Mouse (Mus musculus) forebrain, embryonic 12.5 days (tissue): ENCODE measurements around the gene Txnrd1. TPM values are rescaled to one million over a fixed set of nuclear protein-coding genes. Genes with fewer than 3 reads are reported as not detected.

Experiments
- ATAC-seq: fragments of 200-750 bp; cut with Nextera tagmentation; 2 replicates; pipeline ENCODE4 v1.8.0; 2017; ENCODE audit warnings: moderate TSS enrichment; ENCODE audit not compliant: low FRiP score
- H3K27ac ChIP-seq: fragments of 300-500 bp; sonication (generic); 2 replicates; pipeline ENCODE4 v1.5.1; 2016; ENCODE audit warnings: mild to moderate bottlenecking
- H3K27me3 ChIP-seq: fragments of 300-500 bp; sonication (generic); 2 replicates; pipeline ENCODE4 v1.6.1; 2016; ENCODE audit warnings: mild to moderate bottlenecking
- H3K36me3 ChIP-seq: fragments of 300-500 bp; sonication (generic); replicated peaks from 2 replicates; pipeline ENCODE4 v1.6.1; 2016; ENCODE audit warnings: mild to moderate bottlenecking
- H3K4me1 ChIP-seq: fragments of 300-500 bp; sonication (generic); 2 replicates; pipeline ENCODE4 v1.6.1; 2016
- H3K4me2 ChIP-seq: fragments of 300-500 bp; sonication (generic); 2 replicates; pipeline ENCODE4 v1.6.1; 2016; ENCODE audit warnings: mild to moderate bottlenecking, moderate library complexity
- H3K4me3 ChIP-seq: fragments of 300-500 bp; sonication (generic); replicated peaks from 2 replicates; pipeline ENCODE4 v1.5.1; 2016; ENCODE audit warnings: mild to moderate bottlenecking
- H3K9ac ChIP-seq: fragments of 300-500 bp; sonication (generic); 2 replicates; pipeline ENCODE4 v1.6.1; 2016; ENCODE audit warnings: mild to moderate bottlenecking
- H3K9me3 ChIP-seq: fragments of 300-500 bp; sonication (generic); 2 replicates; pipeline ENCODE4 v1.6.1; 2016
- WGBS: fragments of 180-500 bp; shearing (Covaris S2); methylation state at CpG from one replicate; pipeline ENCODE4 v1.1.7; 2016; 5-methylcytosine and 5-hydroxymethylcytosine counted together
- polyA plus RNA-seq: library from polyadenylated mRNA; unstranded; fragments of >200 nt; fragmentation: Nextera tagmentation; extraction: Ambion mirVana; gene quantifications from 2 replicates; pipeline ENCODE4 v1.2.1, GENCODE M21; 2016

Txnrd1 gene
- polyA plus RNA-seq, 1 experiment from 2014 or later: 183 TPM

DNA sequence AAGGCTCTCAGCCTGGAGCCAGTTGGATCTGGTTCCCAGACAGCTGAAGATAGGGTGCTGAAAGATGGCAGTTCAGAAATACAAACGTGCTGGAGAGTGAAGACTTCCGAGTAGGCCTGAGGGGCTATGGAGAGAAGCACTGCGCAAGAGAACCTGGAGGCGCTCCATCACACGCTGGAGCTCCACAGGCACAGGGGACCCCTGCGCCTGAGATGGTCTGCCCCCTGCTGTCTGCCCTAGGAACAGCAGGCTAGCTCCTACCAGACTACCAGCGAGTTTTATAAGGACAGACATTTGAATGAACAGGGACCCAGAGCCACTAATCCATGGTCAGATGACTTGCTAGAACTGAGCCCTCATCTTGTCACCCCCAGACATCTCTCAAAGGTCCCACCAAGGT is 67.7 kb downstream of the Txnrd1 start:
- Histone ChIP-seq H3K9me3 (no peaks in the 10 kb centered on the region), H3K36me3 (peaks cover 21% of the 10 kb centered on the region), H3K4me1 (peaks cover 17% of the 10 kb centered on the region), H3K9ac (no peak overlapping the region), H3K27ac (0 out of 2 replicates have a peak overlapping the region, but pooled peaks have one; percentile 25), H3K4me3 (no peak overlapping the region), H3K27me3 (peaks cover 8% of the 10 kb centered on the region; the same call in 1 of the 2 replicates), H3K4me2 (no peak overlapping the region)
- WGBS: 6% methylated on average over 7 of the region's 7 CpGs
- ATAC-seq: peak; percentile 71; the same call in 1 of the 2 replicates

DNA sequence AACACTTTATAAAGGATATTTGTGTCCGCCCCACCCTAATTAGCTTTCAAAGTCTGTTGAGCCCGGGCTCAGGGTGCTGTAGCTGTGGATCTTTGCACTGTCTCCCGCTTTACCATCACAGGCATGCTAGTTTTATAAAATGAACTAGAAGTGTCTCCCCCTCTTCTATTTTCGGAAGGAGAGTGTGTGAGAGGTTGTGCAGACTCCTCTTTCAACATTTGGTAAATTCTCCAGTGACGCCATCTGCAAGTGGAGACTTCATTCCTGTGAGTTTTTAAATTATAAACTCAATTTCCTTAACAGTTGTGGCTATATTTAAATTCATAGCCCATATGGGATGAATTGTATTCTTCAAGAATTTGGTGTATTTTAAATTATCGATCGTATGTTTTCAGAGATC is 74.8 kb downstream of the Txnrd1 start:
- Histone ChIP-seq H3K27me3 (peaks cover 11% of the 10 kb centered on the region; the same call in 1 of the 2 replicates), H3K4me1 (peaks cover 5% of the 10 kb centered on the region), H3K36me3 (no peaks in the 10 kb centered on the region), H3K4me2 (no peak overlapping the region), H3K4me3 (no peak overlapping the region), H3K9me3 (no peaks in the 10 kb centered on the region), H3K27ac (no peak overlapping the region), H3K9ac (no peak overlapping the region)
- ATAC-seq: no peak
- 86% methylated on average over 7 of the region's 7 CpGs for WGBS

DNA sequence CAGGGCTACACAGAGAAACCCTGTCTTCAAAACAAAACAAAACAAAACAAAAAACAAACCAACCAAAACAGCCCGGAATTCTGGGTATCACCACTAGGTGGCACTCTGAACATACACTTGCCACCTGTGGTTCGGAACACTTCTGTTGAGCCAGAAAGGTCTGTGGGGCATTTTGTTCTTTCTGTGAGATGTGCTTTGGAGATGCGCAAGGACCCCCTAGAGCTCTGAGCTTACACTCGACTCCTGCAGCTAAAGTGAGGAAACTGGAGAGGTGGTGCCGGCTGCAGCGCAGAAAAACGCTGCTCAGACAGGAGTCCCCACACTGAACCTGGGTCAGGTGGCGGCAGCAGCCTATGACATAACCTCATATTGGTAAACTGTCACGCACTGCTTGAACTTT is 75.6 kb downstream of the Txnrd1 start:
- Histone ChIP-seq H3K4me1 (peaks cover 5% of the 10 kb centered on the region), H3K4me2 (peak overlapping the region; percentile 38; the same call in 1 of the 2 replicates), H3K9ac (no peak overlapping the region; the same call in 1 of the 2 replicates), H3K9me3 (no peaks in the 10 kb centered on the region), H3K27ac (no peak overlapping the region), H3K4me3 (no peak overlapping the region), H3K27me3 (peaks cover 11% of the 10 kb centered on the region; the same call in 1 of the 2 replicates), H3K36me3 (no peaks in the 10 kb centered on the region)
- 14% methylated on average over 9 of the region's 9 CpGs for WGBS
- ATAC-seq: peak; percentile 39

DNA sequence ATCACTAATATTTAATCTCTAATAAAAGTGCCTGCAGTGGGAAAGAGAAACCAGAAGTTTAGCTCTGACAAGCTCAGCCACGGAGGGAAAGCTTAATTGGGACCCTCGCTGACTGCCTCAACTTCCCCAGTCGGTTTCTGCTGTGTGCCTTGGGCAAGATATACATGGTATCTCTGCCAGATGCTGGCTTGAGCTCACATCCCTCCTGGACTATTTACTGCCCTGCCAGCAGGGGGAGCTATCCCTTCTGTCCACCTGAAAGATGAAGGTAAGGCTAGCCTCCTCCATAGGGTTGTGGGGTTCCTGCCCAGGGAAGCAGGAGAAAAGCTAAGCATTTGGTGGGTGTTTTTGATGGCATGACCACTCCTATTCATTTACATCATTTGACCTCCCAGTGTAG is 76.4 kb downstream of the Txnrd1 start:
- H3K27me3 ChIP-seq: peaks cover 11% of the 10 kb centered on the region; the same call in 1 of the 2 replicates
- WGBS: 77% methylated on average over 3 of the region's 3 CpGs
- H3K9me3 ChIP-seq: no peaks in the 10 kb centered on the region
- no peak overlapping the region for H3K4me2 ChIP-seq
- ATAC-seq: no peak
- H3K36me3 ChIP-seq: no peaks in the 10 kb centered on the region
- peaks cover 5% of the 10 kb centered on the region for H3K4me1 ChIP-seq
- H3K27ac ChIP-seq: no peak overlapping the region
- H3K4me3 ChIP-seq: no peak overlapping the region
- H3K9ac ChIP-seq: no peak overlapping the region

DNA sequence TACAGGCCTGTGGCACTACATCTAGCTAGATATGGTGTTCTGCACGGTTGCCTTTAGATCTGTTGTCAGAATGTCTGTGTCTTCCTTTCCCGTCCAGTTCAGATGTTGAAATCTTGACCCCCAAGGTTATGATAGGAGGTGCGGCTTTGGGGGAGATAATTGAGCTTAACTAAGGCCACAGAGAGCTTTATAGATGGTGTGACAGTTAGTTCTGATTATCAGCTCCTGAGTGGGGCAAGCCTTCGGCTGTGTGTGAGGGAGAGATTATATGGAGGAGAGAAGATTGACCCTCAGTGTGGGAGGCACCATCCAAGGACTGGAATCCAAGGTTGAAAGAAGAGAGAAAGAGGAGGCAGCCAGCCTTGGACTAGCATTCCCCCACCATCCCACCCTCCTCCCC is 79.5 kb downstream of the Txnrd1 start:
- no peak for ATAC-seq
- H3K27ac ChIP-seq: no peak overlapping the region
- no peaks in the 10 kb centered on the region for H3K9me3 ChIP-seq
- no peaks in the 10 kb centered on the region for H3K27me3 ChIP-seq
- peaks cover 5% of the 10 kb centered on the region for H3K4me1 ChIP-seq
- H3K4me3 ChIP-seq: no peak overlapping the region
- no peak overlapping the region for H3K9ac ChIP-seq
- WGBS: 80% methylated on average over 4 of the region's 4 CpGs
- H3K4me2 ChIP-seq: no peak overlapping the region
- H3K36me3 ChIP-seq: no peaks in the 10 kb centered on the region

DNA sequence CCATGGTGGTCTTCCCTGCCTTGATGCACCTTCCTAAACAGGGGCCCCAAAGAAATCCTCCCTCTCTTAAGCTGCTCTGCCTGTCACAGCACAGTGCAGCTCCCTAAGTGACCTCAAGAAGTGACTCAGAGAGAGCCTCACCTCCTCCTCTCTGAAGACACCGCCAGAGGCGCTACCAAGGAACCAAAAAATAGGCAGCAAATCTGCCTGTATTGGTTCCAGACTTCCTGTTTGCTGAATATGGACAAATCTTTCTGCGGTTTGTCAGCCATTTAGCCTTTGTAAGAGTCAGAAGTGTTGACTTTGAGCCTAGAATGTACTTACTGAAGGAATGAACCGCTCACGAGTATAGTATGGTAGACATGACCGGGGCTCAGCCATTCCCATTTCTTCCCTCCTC is 80.0 kb downstream of the Txnrd1 start:
- 86% methylated on average over 6 of the region's 6 CpGs for whole genome bisulfite sequencing
- H3K4me2 ChIP-seq: no peak overlapping the region
- no peaks in the 10 kb centered on the region for H3K36me3 ChIP-seq
- no peak overlapping the region for H3K27ac ChIP-seq
- ATAC-seq: no peak
- H3K9ac ChIP-seq: no peak overlapping the region
- peaks cover 5% of the 10 kb centered on the region for H3K4me1 ChIP-seq
- no peaks in the 10 kb centered on the region for H3K27me3 ChIP-seq
- H3K4me3 ChIP-seq: no peak overlapping the region
- no peaks in the 10 kb centered on the region for H3K9me3 ChIP-seq

DNA sequence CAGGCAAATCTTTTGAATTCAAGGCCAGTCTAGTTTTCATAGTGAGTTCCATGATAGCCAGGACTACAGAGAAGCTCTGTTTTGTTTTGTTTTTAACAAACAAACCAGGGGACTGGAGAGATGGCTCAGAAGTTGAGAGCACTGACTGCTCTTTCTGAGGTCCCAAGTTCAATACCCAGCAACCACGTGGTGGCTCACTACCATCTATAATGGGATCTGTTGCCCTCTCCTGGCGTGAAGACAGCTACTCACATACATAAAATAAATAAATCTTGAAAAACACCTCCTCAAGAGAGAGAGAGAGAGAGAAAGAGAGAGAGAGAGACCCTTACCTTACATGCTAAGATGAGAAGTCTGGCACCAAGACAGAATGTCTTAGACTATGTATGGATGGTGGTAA is 84.9 kb downstream of the Txnrd1 start:
- Histone ChIP-seq H3K4me3 (no peak overlapping the region), H3K27me3 (no peaks in the 10 kb centered on the region), H3K4me1 (no peaks in the 10 kb centered on the region), H3K9me3 (no peaks in the 10 kb centered on the region), H3K27ac (no peak overlapping the region), H3K4me2 (no peak overlapping the region), H3K36me3 (no peaks in the 10 kb centered on the region), H3K9ac (no peak overlapping the region)
- no peak for ATAC-seq
- 68% methylated on average over 2 of the region's 2 CpGs for WGBS

DNA sequence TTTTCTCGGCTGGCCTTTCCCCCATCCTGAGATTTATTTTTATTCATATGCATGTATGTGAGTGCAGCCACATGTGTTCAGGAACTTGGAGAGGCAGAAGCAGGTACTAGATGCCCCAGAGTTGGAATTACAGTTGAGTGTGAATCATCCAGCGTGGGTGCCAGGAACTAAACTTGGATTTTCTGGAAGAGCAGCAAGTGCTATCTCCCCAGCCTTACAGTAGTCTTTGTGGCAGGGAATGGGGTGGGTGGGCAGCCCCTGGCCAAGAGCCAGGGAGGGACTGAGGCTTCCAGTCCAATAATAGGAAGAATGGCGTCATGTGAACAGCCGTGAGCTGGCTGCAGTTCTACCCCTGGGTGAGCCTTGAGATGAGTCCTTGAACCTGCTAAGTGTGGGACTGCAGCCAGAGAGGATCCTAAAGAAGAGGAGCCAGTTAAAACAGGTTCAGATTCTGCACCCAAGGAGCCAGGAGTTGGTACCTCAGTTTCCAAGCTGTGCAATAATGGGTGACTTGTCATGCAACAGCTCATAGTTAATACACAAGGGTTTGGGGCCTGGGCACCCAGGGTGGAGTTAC is 85.7 kb downstream of the Txnrd1 start:
- Histone ChIP-seq H3K4me1 (no peaks in the 10 kb centered on the region), H3K27me3 (no peaks in the 10 kb centered on the region), H3K4me2 (no peak overlapping the region), H3K9me3 (no peaks in the 10 kb centered on the region), H3K36me3 (no peaks in the 10 kb centered on the region), H3K27ac (no peak overlapping the region), H3K9ac (no peak overlapping the region), H3K4me3 (no peak overlapping the region)
- 86% methylated on average over 4 of the region's 4 CpGs for WGBS
- ATAC-seq: no peak

DNA sequence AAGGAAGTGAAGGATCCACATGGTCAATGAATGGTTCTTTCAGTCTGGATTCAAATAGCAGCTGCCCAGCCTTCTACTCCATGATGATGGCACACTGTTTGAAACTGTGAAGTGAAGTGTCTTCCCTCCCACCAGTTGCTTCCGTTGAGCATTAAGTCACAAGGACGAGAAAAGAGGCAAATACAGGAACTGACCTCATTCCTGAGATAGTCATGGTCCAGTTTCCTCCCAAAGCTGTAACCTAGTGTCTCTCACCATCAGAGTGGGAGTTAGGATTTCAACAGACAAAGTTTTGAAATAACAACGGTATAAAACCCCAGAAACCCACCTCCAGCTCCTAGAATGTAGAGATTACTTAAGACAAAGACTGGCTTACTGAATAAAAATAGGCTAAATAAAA is 89.8 kb downstream of the Txnrd1 start:
- Histone ChIP-seq H3K27ac (no peak overlapping the region), H3K4me2 (no peak overlapping the region), H3K4me1 (no peaks in the 10 kb centered on the region), H3K4me3 (no peak overlapping the region), H3K36me3 (no peaks in the 10 kb centered on the region), H3K9me3 (no peaks in the 10 kb centered on the region), H3K9ac (no peak overlapping the region), H3K27me3 (no peaks in the 10 kb centered on the region)
- 88% methylated on average over 3 of the region's 3 CpGs for WGBS
- no peak for ATAC-seq

DNA sequence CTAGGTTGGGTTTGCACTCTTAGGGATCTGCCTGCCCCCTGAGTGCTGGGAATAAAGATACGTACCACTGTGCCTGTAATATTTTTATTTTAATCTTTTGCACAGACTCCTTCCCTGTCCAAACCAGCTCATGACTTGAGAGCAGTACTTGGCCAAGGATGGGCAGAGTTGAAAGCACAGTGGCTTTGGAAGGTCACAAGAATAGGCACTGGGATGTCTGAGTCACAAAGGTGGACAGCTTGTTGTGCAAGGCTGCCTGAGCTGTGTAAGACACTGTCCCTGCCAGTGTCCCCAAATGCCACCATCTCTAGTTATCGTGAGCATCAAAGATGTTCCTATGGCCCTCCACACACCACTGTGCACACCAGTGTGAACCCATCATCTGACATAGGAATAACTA is 91.0 kb downstream of the Txnrd1 start:
- H3K4me1 ChIP-seq: no peaks in the 10 kb centered on the region
- H3K9me3 ChIP-seq: no peaks in the 10 kb centered on the region
- no peaks in the 10 kb centered on the region for H3K36me3 ChIP-seq
- no peaks in the 10 kb centered on the region for H3K27me3 ChIP-seq
- no peak overlapping the region for H3K4me3 ChIP-seq
- ATAC-seq: no peak
- H3K27ac ChIP-seq: no peak overlapping the region
- 99% methylated on average over 2 of the region's 2 CpGs for WGBS
- H3K9ac ChIP-seq: no peak overlapping the region
- H3K4me2 ChIP-seq: no peak overlapping the region

DNA sequence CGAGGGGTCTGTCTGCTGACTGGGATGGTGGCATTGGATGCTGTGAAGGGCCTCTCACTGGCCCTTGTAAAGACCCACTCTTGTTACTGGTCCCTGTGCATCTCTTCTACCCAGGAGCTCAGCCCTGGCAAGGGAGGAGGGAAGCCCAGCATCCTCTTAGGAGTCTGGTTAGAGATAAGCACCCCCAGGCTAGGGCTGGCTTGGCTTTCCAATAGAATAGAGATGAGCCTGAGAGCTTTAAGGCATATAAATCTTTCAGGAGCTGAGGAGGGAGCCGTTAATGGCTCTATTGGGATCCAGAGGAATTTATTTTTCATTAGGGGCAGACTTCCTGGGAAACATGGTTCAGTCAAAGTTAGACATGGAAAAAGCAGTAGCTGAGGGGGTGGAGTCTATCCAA is 91.9 kb downstream of the Txnrd1 start:
- Histone ChIP-seq H3K4me3 (no peak overlapping the region), H3K27ac (no peak overlapping the region), H3K36me3 (no peaks in the 10 kb centered on the region), H3K4me1 (no peaks in the 10 kb centered on the region), H3K27me3 (no peaks in the 10 kb centered on the region), H3K9ac (no peak overlapping the region), H3K4me2 (no peak overlapping the region), H3K9me3 (no peaks in the 10 kb centered on the region)
- no peak for ATAC-seq
- WGBS: 89% methylated on average over 2 of the region's 2 CpGs

DNA sequence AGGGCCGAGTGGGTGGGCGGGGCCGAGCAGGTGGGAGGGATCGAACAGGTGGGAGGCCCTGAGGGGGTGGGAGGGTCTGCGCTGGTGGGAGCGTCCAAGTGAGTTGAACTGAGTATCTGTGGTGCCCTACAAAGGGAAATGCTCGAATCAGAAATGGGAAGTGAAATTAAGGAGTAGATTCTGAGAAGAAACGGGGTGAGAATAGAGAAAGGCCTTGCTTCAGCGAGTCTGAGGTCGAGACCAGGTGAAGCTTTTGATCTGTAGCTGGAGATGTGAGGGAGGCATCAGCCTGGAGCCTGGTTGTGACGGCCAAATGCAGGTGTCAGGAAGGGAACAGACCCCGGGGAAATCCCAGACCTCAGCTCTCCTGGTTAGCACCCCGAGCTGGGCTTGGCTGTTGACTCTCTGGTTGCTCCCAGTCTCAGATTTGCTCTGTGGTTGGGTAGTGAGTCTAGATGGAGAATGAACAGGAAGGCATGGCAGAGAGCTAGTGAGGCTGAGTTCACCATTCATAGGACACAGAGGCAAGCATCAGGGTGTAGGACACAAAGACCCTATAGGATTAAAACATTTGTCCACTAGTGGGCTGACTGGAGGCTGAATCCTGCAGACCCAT is 101.4 kb downstream of the Txnrd1 start:
- ATAC-seq: no peak
- no peaks in the 10 kb centered on the region for H3K27me3 ChIP-seq
- H3K9me3 ChIP-seq: no peaks in the 10 kb centered on the region
- H3K4me2 ChIP-seq: no peak overlapping the region
- H3K27ac ChIP-seq: no peak overlapping the region
- no peaks in the 10 kb centered on the region for H3K4me1 ChIP-seq
- H3K9ac ChIP-seq: no peak overlapping the region
- WGBS: 89% methylated on average over 13 of the region's 13 CpGs
- H3K36me3 ChIP-seq: no peaks in the 10 kb centered on the region
- no peak overlapping the region for H3K4me3 ChIP-seq

DNA sequence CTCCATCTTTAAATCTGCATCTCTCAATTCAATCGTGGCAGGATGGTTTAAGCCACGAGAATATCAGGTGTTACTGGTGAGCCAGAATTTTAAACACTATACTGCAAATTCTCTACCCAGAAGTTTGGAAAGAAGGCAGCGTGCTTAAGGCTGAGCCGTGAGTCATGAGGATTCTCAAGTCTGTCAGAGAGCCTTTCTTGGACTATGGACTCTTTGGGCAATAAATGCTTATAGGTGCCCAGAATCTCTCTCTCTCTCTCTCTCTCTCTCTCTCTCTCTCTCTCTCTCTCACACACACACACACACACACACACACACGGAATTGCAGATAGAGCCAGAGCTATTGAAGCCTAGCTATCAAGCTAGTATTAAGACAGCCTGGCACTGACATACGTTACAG is 102.0 kb downstream of the Txnrd1 start:
- 87% methylated on average over 6 of the region's 6 CpGs for WGBS
- H3K4me2 ChIP-seq: no peak overlapping the region
- no peak for ATAC-seq

More for the DNA sequence above, 102.0 kb downstream of the Txnrd1 start:
- Histone ChIP-seq H3K4me3 (no peak overlapping the region), H3K27ac (no peak overlapping the region), H3K9me3 (no peaks in the 10 kb centered on the region), H3K9ac (no peak overlapping the region), H3K36me3 (no peaks in the 10 kb centered on the region), H3K27me3 (no peaks in the 10 kb centered on the region), H3K4me1 (no peaks in the 10 kb centered on the region)
